Mouse (Mus musculus) olfactory bulb, adult 2 months (tissue): ENCODE data around the gene Pla2g5. TPM values are rescaled to one million over a fixed set of nuclear protein-coding genes. Genes with fewer than 3 reads are reported as not detected.

ENCODE experiments used
- H3K27ac ChIP-seq: fragments of 200-500 bp; 2 replicates; pipeline ENCODE4 v1.5.1; 2012; ENCODE audit warnings: low read depth, low read length; ENCODE audit not compliant: insufficient read depth
- H3K4me1 ChIP-seq: fragments of 200-500 bp; 2 replicates; pipeline ENCODE4 v1.6.1; 2012; ENCODE audit warnings: low read length; ENCODE audit not compliant: control insufficient read depth, insufficient read depth
- H3K4me3 ChIP-seq: fragments of 200-500 bp; 2 replicates; pipeline ENCODE4 v1.5.1; 2012; ENCODE audit warnings: mild to moderate bottlenecking, low read depth, low read length, moderate library complexity; ENCODE audit not compliant: insufficient read depth
- CTCF ChIP-seq: fragments of 200-500 bp; IDR thresholded peaks from 2 replicates; pipeline ENCODE4 v1.5.1; 2012; ENCODE audit warnings: low read depth, mild to moderate bottlenecking, low read length, moderate library complexity; ENCODE audit not compliant: insufficient read depth
- POLR2A ChIP-seq: fragments of 200-500 bp; IDR thresholded peaks from 2 replicates; pipeline ENCODE4 v1.6.1; 2012; ENCODE audit warnings: mild to moderate bottlenecking, low read depth, low read length, moderate library complexity; ENCODE audit not compliant: insufficient read depth
- WGBS: fragments of 180-500 bp; shearing (Covaris S2); methylation state at CpG from one replicate; pipeline ENCODE4 v1.1.7; 2018; 5-methylcytosine and 5-hydroxymethylcytosine counted together
- polyA plus RNA-seq: library from polyadenylated mRNA; stranded (reverse); fragments of >200 nt; gene quantifications from 2 replicates; pipeline ENCODE4 v1.2.4, GENCODE M21; 2012; ENCODE audit warnings: low replicate concordance; ENCODE audit not compliant: missing spikeins, insufficient read depth, insufficient read length

Pla2g5 gene
- polyA plus RNA-seq, 1 experiment, result not detected

DNA sequence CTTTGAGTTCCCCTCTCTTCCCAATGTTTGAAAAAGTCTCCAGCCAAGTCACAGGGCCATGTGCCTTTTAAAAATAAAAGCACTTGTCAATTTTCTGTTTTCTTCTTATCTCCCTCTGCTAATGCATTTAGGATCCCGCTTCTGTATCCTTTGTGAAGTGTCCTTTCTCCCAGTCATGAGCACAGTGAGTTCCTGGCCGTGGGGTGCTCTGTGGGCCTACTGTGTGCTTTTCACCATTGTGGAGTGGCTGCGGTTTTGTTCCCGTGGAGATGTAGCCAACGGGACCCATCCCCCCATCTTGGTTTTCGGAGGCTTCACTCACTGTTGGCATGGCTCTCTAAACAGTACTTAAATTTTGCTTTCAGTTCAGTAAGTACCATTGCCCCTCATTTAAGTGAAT, 2.7 kb upstream of the Pla2g5 start:
- no peaks in the 10 kb centered on the region; the same call in 1 of the 2 replicates for H3K4me1 ChIP-seq
- H3K4me3 ChIP-seq, result no peak overlapping the region
- no peak overlapping the region for H3K27ac ChIP-seq
- no peak for TF ChIP-seq CTCF
- no peak for TF ChIP-seq POLR2A
- WGBS, result 63% methylated on average over 6 of the region's 6 CpGs

- Histone ChIP-seq H3K4me3 (no peak overlapping the region), H3K27ac (no peak overlapping the region), H3K4me1 (peaks cover 3% of the 10 kb centered on the region)
- no peak for TF ChIP-seq POLR2A
- no peak for TF ChIP-seq CTCF
- WGBS, result 30% methylated on average over 5 of the region's 5 CpGs
Measured at GRCm38 (mm10) chr4:138865092-138865491, 1.8 kb upstream of the Pla2g5 start.

DNA sequence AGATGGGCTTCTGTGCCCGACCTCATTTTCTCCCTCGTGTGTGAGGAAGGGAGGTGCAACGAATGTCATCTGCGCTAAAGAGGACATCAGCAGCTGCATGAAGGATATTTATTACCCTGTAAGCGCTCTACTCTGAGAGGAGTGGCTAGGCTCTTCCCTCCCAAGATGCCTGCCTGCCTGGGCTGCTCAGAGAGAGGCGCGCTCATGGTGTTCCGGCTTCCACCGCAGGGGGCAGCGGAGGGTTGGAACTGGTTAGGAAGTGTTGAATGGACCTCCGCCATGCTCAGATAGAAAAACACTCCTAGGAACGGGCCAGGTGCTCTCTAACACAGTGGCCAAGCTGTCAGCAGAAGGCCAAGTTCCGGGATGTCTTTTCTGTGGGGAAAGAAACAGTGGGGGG, 3.6 kb downstream of the Pla2g5 start:
- peak overlapping the region; percentile 28; the same call in 1 of the 2 replicates for H3K4me3 ChIP-seq
- WGBS, result 2% methylated on average over 13 of the region's 13 CpGs
- peaks cover 11% of the 10 kb centered on the region for H3K4me1 ChIP-seq
- H3K27ac ChIP-seq, result no peak overlapping the region
- TF ChIP-seq POLR2A, result no peak
- TF ChIP-seq CTCF, result peak; percentile 53; the same call in 1 of the 2 replicates

- Histone ChIP-seq H3K4me3 (peak overlapping the region; percentile 28; the same call in 1 of the 2 replicates), H3K4me1 (peaks cover 11% of the 10 kb centered on the region), H3K27ac (no peak overlapping the region)
- WGBS, result 19% methylated on average over 9 of the region's 9 CpGs
- TF ChIP-seq CTCF (no peak), POLR2A (no peak)
Measured at GRCm38 (mm10) chr4:138859245-138859644, 4.0 kb downstream of the Pla2g5 start.

DNA sequence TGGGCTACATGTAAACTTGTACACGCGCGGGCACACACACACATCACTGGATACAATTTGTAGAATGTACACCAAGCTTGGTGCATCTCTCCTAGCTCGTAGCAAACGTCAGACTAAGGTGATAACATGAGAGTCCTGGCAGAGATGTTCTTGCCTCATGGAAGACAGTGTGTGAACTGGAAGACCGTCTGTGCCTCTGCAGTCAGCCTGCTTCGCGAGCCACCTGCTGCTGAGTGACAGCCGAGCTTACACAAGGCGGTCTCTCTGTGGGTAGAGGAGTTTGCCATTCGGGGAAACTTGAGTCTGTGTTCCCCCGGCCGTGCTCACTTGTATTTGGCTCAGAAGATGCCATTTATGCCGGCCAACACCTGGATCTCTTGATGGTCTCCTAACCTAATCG, 4.8 kb downstream of the Pla2g5 start:
- no peak overlapping the region for H3K4me3 ChIP-seq
- H3K27ac ChIP-seq, result no peak overlapping the region
- peaks cover 11% of the 10 kb centered on the region for H3K4me1 ChIP-seq
- TF ChIP-seq CTCF (no peak), POLR2A (no peak)
- WGBS, result 77% methylated on average over 15 of the region's 15 CpGs

DNA sequence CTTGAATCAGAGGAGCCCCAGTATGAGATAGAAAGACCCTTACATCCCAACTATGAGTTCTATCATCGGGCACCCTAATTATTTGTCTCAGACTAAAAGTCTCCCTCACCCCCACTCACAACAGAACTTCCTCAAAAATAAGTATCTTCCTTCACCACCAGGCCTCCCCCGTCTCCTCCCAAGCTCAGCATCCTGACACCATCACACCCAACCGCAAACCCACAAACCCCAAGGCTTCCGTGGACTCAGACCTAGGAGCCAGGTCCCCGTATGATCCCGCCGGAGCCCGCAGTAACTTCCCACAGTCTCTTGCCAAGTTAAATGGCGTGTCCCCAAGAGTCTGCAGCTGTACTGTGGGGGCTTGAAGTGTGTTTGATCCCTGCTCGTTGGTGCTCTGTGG, 5.7 kb downstream of the Pla2g5 start:
- Histone ChIP-seq H3K27ac (no peak overlapping the region), H3K4me3 (no peak overlapping the region), H3K4me1 (peaks cover 11% of the 10 kb centered on the region)
- TF ChIP-seq POLR2A (no peak), CTCF (no peak)
- 69% methylated on average over 10 of the region's 10 CpGs for WGBS

GRCm38 (mm10) chr4:138856491-138856890, 6.8 kb downstream of the Pla2g5 start:
- 11% methylated on average over 7 of the region's 7 CpGs for WGBS
- Histone ChIP-seq H3K4me3 (no peak overlapping the region), H3K27ac (no peak overlapping the region), H3K4me1 (peaks cover 11% of the 10 kb centered on the region)
- TF ChIP-seq POLR2A, result no peak
- TF ChIP-seq CTCF, result peak; percentile 37; the same call in 1 of the 2 replicates

DNA sequence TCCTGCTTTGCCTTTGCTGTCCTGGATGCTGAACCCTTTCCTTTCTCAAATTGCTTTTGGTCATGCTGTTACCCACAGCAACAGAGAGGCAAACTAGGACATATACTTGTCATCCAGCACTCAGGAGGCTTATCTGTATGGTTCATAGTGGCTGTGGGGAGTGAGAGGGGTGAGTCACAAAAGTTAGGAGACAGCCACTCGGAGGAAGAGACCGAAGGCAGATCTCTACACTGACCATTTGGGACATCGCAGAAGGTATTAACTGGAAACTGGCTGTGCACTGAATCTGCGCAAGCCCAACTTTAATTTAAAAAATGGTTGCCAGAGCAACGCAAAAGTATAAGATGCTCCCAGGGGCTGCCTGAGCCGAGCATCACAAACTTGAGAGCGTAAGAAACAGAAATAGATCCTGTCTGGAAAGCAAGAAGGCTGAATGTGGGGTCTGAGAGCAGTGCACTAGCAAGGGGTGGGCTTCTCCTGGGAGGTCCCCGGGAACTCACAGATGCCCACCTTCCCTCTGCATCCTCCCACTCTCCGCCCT, 8.1 kb downstream of the Pla2g5 start:
- H3K4me1 ChIP-seq, result peaks cover 9% of the 10 kb centered on the region
- 63% methylated on average over 9 of the region's 9 CpGs for WGBS
- no peak overlapping the region for H3K27ac ChIP-seq
- H3K4me3 ChIP-seq, result no peak overlapping the region
- TF ChIP-seq POLR2A (no peak), CTCF (no peak)

- 70% methylated on average over 6 of the region's 6 CpGs for WGBS
- TF ChIP-seq CTCF (no peak), POLR2A (no peak)
- Histone ChIP-seq H3K4me3 (no peak overlapping the region), H3K4me1 (peaks cover 2% of the 10 kb centered on the region; the same call in 1 of the 2 replicates), H3K27ac (no peak overlapping the region)
Measured at GRCm38 (mm10) chr4:138852961-138853360, 10.3 kb downstream of the Pla2g5 start.
